Comparison of ENCODE assay signal across 7 mouse cellular contexts in the genomic region with DNA sequence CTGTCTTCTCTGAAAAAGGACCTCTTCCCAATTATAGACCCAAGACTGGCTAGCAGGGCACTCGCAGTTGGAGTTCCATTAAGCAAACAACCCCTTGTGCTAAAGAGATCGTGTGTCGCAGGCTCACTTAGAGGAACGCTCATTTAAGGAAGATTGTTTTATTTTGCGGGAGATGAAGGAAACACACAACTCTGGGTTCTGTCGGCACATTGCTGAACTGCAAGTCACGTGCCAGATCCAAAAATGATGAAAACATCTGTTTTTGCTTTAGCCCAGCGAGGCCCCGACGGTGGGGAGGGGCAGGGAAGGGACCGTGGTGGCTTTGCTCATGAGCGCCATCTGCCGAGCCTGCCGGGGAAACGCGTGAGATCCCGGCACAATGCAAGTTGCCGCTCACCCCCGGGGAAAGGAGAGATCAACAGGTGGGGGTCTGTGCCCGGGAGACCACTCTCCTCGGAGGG.
A peak's percentile ranks its signal among the peaks of the same experiment; 100 is the strongest.
DNase-seq lines count a peak whose midpoint lies in the region; ATAC-seq and TF ChIP-seq lines count a peak whose summit lies in the region.

No protein-coding gene starts in this region.

- intact Hi-C loops in heart, adult 2 months (cut with DNase I), result loop anchor here (1.0 to 5.0 kb wide), 7 partner anchors 60 to 744 kb away; no protein-coding TSS in a partner anchor

- no peaks in the 10 kb centered on the region for H3K27me3 ChIP-seq in embryonic facial prominence, embryonic 10.5 days (replicated peaks; ENCODE audit: low read depth, poor library complexity, severe bottlenecking)
- H3K27me3 ChIP-seq in heart, adult 2 months (ENCODE audit: control insufficient read depth, insufficient read depth, low read length), result no peaks in the 10 kb centered on the region
- no peaks in the 10 kb centered on the region for H3K27me3 ChIP-seq in kidney, adult 2 months (replicated peaks; ENCODE audit: control insufficient read depth, insufficient read depth, low read length)
- H3K27me3 ChIP-seq in limb, embryonic 12.5 days, result no peaks in the 10 kb centered on the region
- H3K27me3 ChIP-seq in midbrain, embryonic 14.5 days (ENCODE audit: control insufficient read depth, insufficient read depth, low read length), result no peaks in the 10 kb centered on the region

- peak overlapping the region; percentile 97 for H3K27ac ChIP-seq in embryonic facial prominence, embryonic 10.5 days (replicated peaks)
- peak overlapping the region; percentile 99 for H3K27ac ChIP-seq in heart, adult 2 months
- peak overlapping the region; percentile 83 for H3K27ac ChIP-seq in kidney, adult 2 months (ENCODE audit: insufficient read depth, low read depth, low read length)
- peak overlapping the region; percentile 99 for H3K27ac ChIP-seq in limb, embryonic 12.5 days
- peak overlapping the region; percentile 97 for H3K27ac ChIP-seq in midbrain, embryonic 14.5 days (replicated peaks; ENCODE audit: low read depth, low read length)

- H3K4me1 ChIP-seq in embryonic facial prominence, embryonic 10.5 days, result peaks cover 50% of the 10 kb centered on the region
- peaks cover 10% of the 10 kb centered on the region for H3K4me1 ChIP-seq in heart, adult 2 months (ENCODE audit: control insufficient read depth, insufficient read depth, low read length)
- H3K4me1 ChIP-seq in kidney, adult 2 months (ENCODE audit: control insufficient read depth, insufficient read depth, low read length), result no peaks in the 10 kb centered on the region
- peaks cover 42% of the 10 kb centered on the region for H3K4me1 ChIP-seq in limb, embryonic 12.5 days (replicated peaks)
- peaks cover 43% of the 10 kb centered on the region for H3K4me1 ChIP-seq in midbrain, embryonic 14.5 days (ENCODE audit: control insufficient read depth, insufficient read depth, low read length)

- peak overlapping the region; percentile 67 for H3K4me2 ChIP-seq in limb, embryonic 12.5 days
- H3K4me2 ChIP-seq in midbrain, embryonic 14.5 days (ENCODE audit: low read length), result peak overlapping the region; percentile 66

- peak; percentile 75 for TF ChIP-seq POLR2A in heart, adult 2 months (IDR thresholded peaks at IDR 0.05; ENCODE audit: insufficient read depth, low read depth, low read length)
- TF ChIP-seq POLR2A in kidney, adult 2 months (IDR thresholded peaks at IDR 0.05; ENCODE audit: low read depth, low read length), result no peak

- DNase-seq in adrenal gland, postnatal 14 days, result peak; percentile 94
- DNase-seq in embryonic facial prominence, embryonic 10.5 days (ENCODE audit: low spot score), result peak; percentile 95
- peak; percentile 91 to 94 for DNase-seq in heart, adult 2 months
- DNase-seq in kidney, adult 2 months, result peak; percentile 88
- peak; percentile 96 for DNase-seq in midbrain, embryonic 14.5 days
- peak; percentile 66 to 81 for DNase-seq in spleen, adult 18-20 months

- peak; percentile 76 for ATAC-seq in limb, embryonic 12.5 days (ENCODE audit: insufficient number of reproducible peaks, insufficient read depth, low FRiP score, low TSS enrichment, low read depth)
- peak; percentile 80 for ATAC-seq in midbrain, embryonic 14.5 days (ENCODE audit: low FRiP score, low TSS enrichment)

- WGBS in embryonic facial prominence, embryonic 10.5 days, result under 1% methylated on average over 21 of the region's 21 CpGs
- 0% methylated on average over 21 of the region's 21 CpGs for WGBS in heart, adult 2 months
- WGBS in kidney, adult 2 months, result under 1% methylated on average over 21 of the region's 21 CpGs
- WGBS in limb, embryonic 12.5 days, result under 1% methylated on average over 21 of the region's 21 CpGs
- under 1% methylated on average over 21 of the region's 21 CpGs for WGBS in midbrain, embryonic 14.5 days

- TF ChIP-seq CTCF in heart, adult 2 months (IDR thresholded peaks at IDR 0.05), result peak; percentile 71
- TF ChIP-seq CTCF in kidney, adult 2 months (conservative IDR thresholded peaks at IDR 0.05; ENCODE audit: insufficient read depth, insufficient read length, low read depth, low read length), result peak; percentile 83

- peak overlapping the region; percentile 61 for H3K4me3 ChIP-seq in embryonic facial prominence, embryonic 10.5 days
- H3K4me3 ChIP-seq in heart, adult 2 months, result peak overlapping the region; percentile 54
- peak overlapping the region; percentile 51 for H3K4me3 ChIP-seq in kidney, adult 2 months (ENCODE audit: insufficient read depth, low read depth, low read length)
- peak overlapping the region; percentile 44 for H3K4me3 ChIP-seq in limb, embryonic 12.5 days (replicated peaks)
- H3K4me3 ChIP-seq in midbrain, embryonic 14.5 days (replicated peaks; ENCODE audit: low read depth, low read length), result peak overlapping the region; percentile 37

- H3K36me3 ChIP-seq in embryonic facial prominence, embryonic 10.5 days (replicated peaks), result no peaks in the 10 kb centered on the region
- no peaks in the 10 kb centered on the region for H3K36me3 ChIP-seq in heart, adult 2 months (ENCODE audit: control insufficient read depth, insufficient read depth, low read length)
- no peaks in the 10 kb centered on the region for H3K36me3 ChIP-seq in kidney, adult 2 months (ENCODE audit: control insufficient read depth, insufficient read depth, low read length)
- no peaks in the 10 kb centered on the region for H3K36me3 ChIP-seq in limb, embryonic 12.5 days
- no peaks in the 10 kb centered on the region for H3K36me3 ChIP-seq in midbrain, embryonic 14.5 days (ENCODE audit: control insufficient read depth, insufficient read depth, low read length)

- TF ChIP-seq EP300 in heart, adult 2 months (IDR thresholded peaks at IDR 0.05; ENCODE audit: insufficient read depth, low read depth, low read length), result peak; percentile 83

- no peaks in the 10 kb centered on the region for H3K79me2 ChIP-seq in heart, adult 2 months (replicated peaks; ENCODE audit: control insufficient read depth, insufficient read depth, low read length)

- no peaks in the 10 kb centered on the region for H3K9me3 ChIP-seq in embryonic facial prominence, embryonic 10.5 days
- H3K9me3 ChIP-seq in limb, embryonic 12.5 days, result no peaks in the 10 kb centered on the region
- no peaks in the 10 kb centered on the region for H3K9me3 ChIP-seq in midbrain, embryonic 14.5 days (ENCODE audit: control insufficient read depth, low read length)

- H3K9ac ChIP-seq in heart, adult 2 months (ENCODE audit: low read depth, low read length), result peak overlapping the region; percentile 69
- peak overlapping the region; percentile 78 for H3K9ac ChIP-seq in limb, embryonic 12.5 days (replicated peaks)
- H3K9ac ChIP-seq in midbrain, embryonic 14.5 days (replicated peaks; ENCODE audit: low read length), result peak overlapping the region; percentile 62

Comparison
In these comparisons a context has a peak if more than half of its experiments do, and no peak if none do; other contexts are left out.
1. Peak in every context shown above with its lines: DNase-seq, ATAC-seq, H3K4me3 ChIP-seq and H3K27ac ChIP-seq.